Mouse (Mus musculus) layer of hippocampus, postnatal 25 days (tissue): Measurements from ENCODE around the gene Wdr34. TPM values are rescaled to one million over a fixed set of nuclear protein-coding genes. Genes with fewer than 3 reads are reported as not detected.
A peak's percentile ranks its signal among the peaks of the same experiment; 100 is the strongest.

Source experiments
- DNase-seq, 2 experiments: peaks; one replicate each; pipeline ENCODE4 v3.0.0; 2022; ENCODE audit warnings: mixed read lengths in 2 of 2, low spot score in 1 of 2; ENCODE audit errors: extremely low spot score in 1 of 2
- total RNA-seq, 2 experiments: library from RNA; stranded (reverse); gene quantifications; 2 replicates each; pipeline ENCODE4 v1.2.3; 2021

Gene Wdr34
- 10 to 100 TPM; 32.5 to 33.0 TPM for total RNA-seq

DNA sequence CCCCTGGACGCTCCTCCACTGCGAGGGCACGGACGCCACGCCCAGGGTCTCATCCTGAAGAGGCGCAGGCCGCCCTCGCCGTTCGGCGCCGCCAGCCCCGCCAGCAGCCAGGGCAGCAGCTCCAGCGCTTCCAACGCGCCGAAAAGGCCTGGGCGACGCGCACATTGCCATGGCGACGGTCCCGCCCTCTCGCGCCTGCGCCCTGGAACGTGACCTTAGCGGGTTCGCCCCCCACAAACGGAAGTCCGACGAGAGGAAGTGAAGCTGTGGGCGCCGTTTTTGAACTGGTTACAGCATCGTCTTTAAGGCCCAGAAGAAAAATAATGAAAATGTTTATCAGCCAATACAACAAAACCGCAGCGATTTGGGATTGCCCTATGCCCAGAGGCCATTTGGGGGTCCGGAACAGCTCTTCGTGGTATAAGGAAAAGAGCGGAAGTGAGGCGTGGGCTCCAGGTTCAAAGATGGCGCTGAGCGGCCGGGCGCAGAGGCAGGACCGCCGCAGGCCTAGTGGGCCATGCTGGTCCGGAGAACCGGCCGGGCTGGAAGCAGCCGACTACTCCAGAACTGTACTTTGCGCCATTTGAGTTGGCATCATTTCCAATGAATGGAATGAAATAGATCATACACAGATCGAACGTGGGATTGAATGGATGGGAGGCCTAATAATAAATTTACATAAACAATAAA lies at the start of gene Wdr34:
TSS of gene Wdr34 (minus strand) at position 183 of the 690 bp plus-strand sequence.
- DNase-seq: peak; percentile 94 to 97

DNA sequence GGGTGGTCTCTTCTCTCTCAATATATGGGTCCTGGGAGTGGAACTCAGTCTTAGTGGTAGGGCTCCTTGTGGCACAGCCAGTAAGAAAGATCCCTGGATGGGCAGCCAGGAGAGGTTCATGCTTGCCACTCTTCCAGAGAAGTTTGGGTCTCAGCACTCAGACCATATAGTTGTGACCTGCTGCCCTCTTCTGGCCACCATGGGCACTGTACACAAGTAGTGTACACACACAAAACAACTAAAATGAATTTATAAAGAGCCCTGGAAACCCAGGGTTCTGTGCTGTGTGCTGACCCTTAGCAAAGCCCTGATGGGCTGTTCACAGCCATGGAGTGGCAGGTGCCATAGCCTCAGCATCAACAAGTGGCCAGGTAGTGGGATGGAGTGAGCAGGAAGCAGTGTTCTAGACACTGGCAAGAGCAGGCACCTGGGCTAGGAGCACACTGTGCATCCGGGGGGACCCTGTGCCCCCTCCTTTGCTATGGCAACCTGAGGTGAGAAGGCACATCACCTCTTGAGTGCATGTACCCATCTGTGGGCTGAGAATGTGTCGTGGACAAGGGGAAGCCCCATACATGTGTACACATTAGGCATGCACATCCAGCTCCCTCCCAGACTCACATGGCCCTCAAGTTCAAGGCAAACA lies 47.3 kb upstream of the Wdr34 start:
- DNase-seq: no peak

DNA sequence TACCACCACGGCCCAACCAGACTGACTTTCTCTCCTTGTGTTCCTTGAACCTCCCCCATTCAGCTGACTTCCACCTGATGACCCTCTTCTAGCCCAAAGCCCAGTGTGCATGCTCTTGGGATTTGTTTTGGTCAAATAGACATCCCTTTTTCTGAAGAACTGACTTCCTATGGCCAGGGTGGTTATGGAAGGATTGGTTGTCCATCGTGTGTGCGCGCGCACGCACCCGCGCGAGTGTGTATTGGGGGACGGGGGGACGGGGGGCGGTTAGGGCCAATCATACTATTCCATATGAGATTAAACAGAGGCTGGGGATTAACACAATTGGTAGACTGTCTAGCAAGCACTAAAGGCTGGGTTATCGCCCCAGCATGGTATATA lies 45.5 kb upstream of the Wdr34 start:
- DNase-seq: no peak

DNA sequence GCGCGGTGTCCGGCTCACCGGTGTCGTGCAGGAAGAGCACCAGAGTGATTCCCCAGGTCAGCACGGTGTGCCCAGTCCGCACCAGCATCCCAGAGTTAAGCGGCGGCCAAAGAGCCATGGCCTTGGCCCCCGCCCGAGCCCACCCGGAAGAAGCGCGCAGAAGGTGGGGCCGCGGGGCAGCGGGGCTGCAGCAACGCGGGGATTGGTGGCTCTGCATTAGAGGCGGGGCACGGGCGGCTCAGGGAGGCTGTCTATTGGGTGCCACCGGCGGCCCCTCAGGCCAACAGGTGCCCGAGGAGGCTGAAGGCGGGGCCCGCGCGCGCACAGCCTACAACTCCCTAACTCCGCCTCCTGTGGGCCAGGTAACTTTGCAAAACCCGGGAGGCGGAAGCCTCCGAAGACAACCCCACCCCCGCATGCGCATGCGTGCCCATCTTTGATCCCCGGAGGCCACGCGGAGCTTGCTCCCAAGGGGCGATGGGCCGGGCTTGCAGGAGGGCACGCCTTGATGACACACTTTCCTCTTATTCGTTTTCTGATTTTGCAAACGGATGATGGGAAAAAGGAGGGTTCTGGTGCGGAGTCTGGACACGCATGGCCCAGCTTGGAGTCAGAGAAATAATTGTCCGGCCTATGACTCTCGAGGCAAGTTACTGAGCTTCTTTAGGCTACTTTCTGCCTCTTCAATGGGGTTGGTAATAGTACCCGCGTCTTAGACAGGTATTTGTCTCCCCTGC lies 45.0 kb upstream of the Wdr34 start, which contains the start of gene Zdhhc12:
TSS of gene Zdhhc12 (minus strand) at position 178 of the 737 bp plus-strand sequence.
- peak; percentile 77 to 81 for DNase-seq

DNA sequence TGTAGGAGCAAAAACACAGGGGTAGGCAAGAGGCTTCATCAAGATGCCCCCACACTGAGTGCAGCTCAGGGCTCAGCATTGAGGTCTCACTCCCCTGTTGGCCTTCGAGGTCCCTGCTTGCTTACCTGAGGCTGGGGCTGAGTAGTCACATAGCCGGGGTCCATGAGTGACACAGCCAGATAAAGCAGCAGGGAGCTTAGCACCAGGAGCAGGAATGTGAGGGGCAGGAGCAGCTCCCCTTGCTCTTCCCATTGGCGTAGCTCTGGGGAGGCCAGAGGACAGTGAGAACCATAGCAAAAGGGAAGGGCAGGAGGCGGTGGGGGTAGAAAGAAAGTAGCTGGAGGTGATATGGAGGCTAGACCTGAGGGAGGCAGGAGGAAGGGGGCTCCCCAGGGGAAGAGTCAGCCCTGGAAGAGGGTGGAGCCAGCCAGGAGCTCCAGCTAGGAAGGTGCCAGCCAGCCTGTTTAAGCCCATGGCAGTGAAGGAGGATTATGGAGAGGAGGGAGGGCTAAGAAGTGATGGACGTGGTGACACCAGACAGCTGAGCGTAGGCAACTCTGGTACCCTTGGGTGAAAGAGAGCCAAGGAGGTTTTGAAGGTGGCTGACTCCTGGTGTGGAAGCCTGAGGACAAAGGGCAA lies 43.7 kb upstream of the Wdr34 start:
- no peak for DNase-seq

DNA sequence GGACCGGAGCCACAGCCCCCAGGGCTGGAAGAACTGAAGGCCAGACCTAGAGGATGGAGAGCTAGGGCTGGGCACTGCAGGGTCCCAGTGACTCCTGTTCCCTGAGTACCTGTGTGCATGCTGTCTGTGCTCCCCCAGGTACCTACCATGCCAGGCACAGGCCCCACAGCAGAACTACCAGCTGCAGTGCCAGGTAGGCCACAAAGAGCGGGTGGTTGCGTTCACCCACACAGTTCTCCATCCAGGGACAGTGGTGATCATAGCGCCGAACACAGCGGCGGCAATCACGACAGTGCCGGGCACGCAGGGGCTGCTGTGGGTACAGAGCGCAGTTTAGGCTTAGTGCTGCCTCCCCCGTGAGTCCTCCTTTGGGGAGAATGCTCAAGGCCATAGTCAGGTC lies 42.8 kb upstream of the Wdr34 start:
- no peak for DNase-seq

DNA sequence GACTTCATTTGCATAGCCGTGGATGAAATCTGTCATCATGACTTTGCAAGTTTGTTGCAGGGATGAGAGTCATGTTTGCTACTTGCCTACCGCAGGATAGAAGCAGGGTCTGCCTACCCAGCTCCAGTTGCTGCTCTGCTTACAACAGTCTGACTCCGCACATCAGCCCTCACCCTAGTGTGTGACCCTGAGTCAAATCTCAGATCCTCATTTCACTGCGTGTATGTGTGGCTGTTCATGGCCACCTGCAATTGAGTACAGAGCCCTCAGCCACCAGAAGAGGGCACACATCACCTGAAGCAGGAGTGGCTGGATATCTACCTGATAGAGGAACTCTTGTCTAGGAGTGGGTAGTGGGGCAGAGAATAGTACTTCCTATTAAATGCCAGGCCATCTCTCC lies 38.6 kb upstream of the Wdr34 start:
- no peak for DNase-seq

DNA sequence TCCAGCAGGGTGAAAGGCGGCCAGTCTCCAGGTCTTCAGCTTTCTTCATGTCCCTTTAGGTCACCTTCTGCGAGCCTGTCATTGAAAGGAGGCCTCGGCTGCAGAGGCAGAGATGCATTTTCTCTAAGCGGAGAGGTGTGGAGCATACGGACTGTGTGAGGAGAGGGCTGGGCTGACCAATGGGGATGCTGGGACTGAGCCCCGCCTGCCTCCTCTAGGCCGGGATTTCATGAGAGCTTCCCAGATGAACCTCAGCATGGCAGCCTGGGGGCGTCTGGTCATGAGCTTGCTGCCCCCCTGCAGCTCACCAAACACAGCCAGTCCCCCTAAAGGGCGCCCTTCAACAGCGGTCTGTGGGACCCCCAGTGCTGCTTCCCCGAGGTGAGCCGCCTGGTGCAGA lies 36.0 kb upstream of the Wdr34 start:
- DNase-seq: no peak

DNA sequence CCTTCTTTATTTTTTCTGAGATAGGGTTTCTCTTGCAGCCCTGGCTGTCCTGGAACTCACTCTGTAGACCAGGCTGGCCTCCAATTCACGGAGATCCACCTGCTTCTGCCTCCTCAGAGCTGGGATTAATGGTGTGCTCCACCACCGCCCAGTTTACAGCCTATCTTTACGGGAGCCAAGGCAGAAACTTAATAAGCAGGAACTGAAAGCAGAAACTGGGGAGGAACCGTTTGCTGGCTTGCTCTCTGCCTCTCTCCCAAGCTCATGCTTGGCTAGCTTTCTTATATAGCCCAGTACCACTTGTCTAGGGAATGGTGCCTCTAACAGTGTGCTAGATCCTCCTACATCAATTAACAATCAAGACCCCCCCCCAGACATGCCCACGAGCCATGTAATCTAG lies 35.4 kb upstream of the Wdr34 start:
- no peak for DNase-seq

DNA sequence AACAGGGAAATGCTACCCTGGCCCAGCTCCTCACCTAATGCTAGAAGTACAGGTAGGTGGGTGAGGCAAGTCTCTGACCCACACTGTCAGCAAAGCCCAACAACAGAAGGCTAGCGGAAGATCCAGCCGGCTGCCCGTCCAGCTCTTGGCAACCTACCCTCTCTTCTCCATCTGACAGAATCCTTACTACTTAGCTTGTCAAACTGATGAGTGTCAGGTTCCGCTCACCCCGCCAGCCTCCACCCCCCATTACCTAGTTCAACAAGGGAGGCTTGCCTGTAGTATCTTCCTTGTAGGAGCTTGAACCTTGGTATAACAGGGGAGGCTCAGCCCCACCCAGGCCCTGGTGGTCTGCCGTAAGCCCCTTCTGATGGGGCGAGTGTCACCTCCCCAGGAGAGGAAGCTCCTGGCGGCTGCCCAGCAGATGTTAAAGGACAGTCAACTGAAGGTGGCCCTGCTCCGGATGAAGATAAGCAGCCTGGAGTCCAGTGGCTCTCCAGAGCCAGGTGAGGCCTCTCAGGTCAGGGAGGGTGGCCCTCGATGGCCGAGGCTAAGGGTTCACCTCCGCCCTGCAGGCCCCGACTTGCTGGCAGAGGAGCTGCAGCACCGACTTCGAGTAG lies 31.6 kb upstream of the Wdr34 start:
- DNase-seq: no peak

DNA sequence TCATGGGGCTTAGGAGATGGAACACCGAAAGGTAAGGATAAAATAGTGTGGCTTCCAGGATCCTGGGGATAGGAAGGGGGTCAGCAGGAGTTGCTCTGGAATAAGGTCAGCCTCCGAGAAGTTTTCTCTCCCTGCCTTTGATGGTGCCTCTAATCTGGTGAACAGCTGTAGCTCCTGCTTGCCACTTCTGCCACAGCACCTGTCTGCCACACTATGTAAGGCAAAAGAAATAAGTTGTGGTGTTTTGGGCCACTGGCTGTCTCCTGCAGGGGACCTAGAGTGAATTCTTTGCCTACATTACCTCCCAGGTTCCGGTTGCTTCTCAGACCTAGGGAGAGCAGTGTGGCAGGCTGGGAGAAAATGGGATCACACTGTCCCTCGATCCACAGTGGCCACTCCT lies 30.1 kb upstream of the Wdr34 start:
- no peak for DNase-seq

DNA sequence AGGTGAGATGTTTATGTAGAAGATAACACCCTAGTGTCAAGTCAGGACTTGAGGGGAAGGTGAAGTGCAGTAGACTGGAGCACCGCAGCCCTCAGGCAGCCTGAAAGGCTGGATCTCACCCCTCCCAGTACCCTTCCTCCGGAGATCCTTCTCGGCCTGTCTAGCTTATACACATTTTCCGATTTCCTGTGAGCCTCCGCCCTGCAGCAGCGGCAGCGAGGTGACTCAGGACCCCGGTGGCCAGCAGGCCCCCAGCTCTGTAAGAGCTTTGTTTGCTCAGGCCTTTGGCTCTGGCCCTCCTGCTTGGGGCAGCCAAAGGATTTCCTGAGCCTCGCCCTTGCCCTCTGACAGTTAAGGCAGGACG lies 29.6 kb upstream of the Wdr34 start:
- no peak for DNase-seq

DNA sequence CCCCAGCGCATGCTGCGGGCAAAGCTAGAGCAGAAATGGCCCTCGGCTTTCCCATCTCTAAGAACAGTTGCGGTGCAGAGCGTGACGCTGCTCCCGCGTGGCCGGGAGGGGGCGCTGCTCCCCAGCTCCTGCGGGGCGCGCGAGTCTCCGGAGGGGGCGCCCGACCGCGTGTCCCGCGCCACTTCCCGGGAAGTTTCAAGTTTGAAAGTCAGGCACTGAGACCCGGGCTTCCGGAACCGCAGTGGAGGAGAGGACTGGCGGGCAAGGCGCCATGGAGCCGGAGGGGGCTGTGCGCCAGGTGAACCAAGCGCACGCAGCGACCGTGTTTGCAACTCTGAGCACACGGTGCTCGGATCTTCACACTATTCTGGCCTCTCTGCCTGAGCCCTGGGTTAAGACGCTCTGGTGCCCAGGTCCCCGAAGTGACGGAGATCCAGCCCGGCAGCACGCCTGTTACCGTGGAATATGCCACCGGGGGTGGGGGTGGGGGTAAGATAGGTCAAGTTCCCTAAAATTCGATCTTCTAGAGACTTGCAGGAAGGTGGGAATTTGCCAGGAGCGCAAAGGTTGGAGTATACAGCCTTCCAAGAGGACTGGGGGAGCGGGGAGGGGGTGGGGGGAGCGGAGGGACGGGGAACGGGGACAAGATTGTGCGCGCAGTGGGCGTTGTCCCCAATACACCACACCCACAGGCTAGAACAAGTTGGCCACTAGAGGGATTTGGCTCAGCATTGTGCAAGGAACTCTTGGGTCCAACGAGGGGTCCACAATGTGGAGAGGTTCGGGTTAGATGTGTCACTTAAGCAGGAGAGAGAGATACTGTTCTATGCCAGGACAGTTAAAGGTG lies 29.0 kb upstream of the Wdr34 start, which contains the start of gene Pkn3:
TSS of gene Pkn3 (plus strand) at position 183 of the 847 bp plus-strand sequence.
- peak; percentile 76 to 81 for DNase-seq

DNA sequence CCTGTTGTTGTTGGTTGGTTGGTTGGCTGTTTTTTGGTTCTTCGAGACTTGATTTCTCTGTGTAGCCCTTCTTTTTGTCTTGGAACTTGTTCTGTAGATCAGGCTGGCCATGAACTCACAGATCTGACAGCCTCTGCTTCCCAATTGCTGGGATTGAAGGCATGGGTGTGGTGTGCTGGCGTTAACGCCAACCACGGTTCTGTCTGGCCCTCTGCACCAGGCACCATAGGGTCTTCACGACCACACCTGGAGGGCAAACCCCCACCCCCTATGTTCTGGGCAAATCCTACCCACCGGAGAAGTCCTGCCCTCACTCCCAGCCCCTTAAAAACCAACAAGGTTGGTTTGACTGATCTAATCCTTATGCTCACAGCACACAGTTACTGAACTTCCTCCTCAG lies 28.3 kb upstream of the Wdr34 start:
- no peak for DNase-seq

DNA sequence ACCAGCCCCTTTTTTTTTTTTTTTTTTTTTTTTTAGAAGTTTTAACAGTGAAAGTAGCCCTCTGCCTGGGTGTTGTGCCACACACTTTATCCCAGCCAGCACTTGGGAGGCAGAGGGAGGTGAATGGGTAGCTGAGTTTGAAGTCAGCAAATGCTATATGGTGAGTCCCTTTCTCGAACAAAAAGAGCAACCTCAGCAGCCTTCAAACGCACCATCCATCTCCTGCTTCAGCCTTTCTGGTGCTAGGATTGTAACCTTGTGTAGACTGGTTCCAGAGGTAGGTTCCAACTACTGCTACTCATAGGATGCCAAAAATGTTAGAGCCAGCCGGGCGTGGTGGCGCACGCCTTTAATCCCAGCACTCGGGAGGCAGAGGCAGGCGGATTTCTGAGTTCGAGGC lies 27.8 kb upstream of the Wdr34 start:
- DNase-seq: no peak

DNA sequence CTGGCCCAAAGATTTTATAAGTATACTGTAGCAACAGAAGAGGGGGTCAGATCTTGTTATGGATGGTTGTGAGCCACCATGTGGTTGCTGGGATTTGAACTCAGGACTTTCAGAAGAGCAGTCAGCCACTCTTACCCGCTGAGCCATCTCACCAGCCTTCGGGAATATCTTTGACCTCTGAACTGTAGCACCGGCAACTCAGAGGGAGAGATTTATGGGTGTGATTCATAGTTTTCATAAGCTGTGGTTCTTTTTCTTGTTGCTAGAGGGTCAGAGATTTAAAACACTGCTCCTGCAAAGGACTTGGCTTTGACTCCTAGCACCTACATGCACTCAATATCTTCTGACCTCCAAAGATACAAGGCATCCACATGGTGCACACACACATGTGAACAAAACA lies 26.9 kb upstream of the Wdr34 start:
- DNase-seq: no peak

DNA sequence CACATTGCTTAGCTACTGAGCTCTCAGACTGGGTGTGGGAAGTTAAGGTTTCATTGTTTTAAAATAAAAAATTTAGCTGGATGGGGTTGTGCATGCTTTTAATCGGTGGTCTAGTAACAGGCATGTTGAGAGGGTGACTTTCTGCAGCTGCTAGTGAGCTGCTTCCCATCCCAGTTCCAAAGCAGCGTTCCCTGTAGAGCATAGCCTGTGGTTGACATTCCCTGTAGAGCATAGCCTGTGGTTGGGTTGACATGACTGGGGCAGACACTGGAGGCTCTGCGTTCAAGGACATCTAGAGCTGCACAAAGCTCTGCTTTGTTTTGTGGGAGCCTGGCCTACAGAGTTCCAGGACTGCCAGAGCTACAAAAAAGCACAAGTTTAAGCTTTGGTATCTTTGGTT lies 24.6 kb upstream of the Wdr34 start:
- DNase-seq: no peak

DNA sequence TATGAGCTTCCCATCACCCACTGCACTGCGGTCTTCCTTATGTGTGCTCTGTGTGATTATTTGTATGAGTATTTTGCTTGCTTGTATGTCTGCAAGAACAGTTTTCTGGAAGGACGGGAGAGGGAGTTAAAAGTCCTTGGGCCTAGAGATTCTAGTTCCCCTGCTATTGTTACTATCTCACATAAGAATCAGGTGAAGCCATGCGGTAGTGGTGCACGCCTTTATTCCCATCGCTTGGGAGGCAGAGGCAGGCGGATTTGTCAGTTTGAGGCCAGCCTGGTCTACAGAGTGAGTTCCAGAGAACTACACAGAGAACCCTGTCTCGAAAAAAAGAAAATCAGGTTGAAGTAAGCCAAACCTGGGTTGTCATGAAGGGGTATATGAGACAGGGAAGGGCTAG lies 24.2 kb upstream of the Wdr34 start:
- no peak for DNase-seq

DNA sequence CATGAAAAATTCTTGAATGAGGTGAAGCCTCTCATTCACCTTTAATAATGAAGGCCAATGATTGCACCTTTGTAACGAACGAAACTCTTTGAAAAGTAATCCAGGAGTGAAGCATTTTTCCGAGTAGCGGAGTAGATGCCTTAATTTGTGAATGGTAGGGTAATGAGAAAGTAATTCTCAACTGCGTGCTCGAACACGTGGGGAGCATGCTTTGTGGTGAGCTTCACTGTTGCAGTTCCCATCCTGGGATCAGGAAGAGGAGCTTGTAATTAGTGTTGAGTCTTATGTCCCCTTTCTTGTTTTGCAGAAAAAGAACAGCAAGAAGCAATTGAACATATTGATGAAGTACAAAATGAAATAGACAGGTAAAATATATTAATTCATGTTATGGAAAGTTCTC lies 19.3 kb upstream of the Wdr34 start:
- DNase-seq: no peak
